11 mouse cellular contexts compared by ENCODE assay signal in the genomic region with DNA sequence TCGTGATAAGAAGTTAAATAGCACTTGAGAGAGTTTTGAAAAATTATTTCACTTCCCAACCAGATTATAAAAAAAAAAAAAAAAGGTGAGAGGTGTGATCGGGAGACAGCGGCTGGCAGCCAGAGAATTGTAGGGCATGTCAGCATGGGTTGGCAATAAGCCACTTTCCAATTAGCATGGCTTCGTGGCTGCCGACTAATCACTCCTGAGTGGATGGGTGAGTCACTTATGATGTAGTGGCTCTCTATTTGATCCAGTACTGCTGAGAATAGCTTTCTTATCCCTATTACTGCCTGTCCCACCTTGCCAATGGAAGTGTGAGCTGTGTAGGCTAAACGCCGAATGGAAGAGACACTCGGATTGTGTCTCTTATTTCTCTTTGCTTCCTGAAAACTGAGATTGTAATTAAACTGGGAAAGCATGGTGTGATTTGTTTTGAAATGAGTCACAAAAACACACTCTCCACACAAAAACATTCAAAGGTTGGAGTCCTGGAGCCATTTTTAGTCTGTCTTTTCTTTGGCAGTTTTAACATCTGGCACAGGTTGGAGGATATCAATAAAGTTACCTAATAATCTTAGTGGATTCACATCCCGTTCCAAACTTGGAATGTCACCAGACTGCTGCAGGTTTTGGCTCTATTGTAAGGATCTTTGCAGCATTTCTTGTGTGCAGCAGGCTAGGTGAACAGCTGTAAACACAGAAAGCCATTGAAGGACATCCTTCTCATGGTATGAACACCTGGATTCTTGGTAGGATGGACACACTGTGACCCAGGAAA.
A peak's percentile ranks its signal among the peaks of the same experiment; 100 is the strongest.
DNase-seq lines count a peak whose midpoint lies in the region; ATAC-seq and TF ChIP-seq lines count a peak whose summit lies in the region.
"Had no signal": no experiment of that assay in that cellular context is flagged by ENCODE, and none has a peak within 500 bp of the region (broad histone marks: within the 10 kb centered on the region; RNA-seq: fewer than 3 reads in every experiment).

No protein-coding gene starts in this region.

- peak; percentile 35 for DNase-seq in lung, postnatal 0 days (ENCODE audit: low spot score)
- no peak for DNase-seq in lung, postnatal 4 days
- DNase-seq in cerebellum, adult 11-12 months, result peak; percentile 63
- no peak for DNase-seq in frontal cortex, postnatal 10 days (ENCODE audit: low spot score in 2 of 2)
- no peak for DNase-seq in layer of hippocampus, postnatal 25 days (ENCODE audit: extremely low spot score in 1 of 2, low spot score in 1 of 2)
- DNase-seq: layer of hippocampus, postnatal 36 days had no signal

- no peak overlapping the region for H3K27ac ChIP-seq in lung, postnatal 0 days (ENCODE audit: low read length)
- peak overlapping the region; percentile 58 for H3K27ac ChIP-seq in forebrain, embryonic 15.5 days (replicated peaks)
- peak overlapping the region; percentile 18; the same call in 1 of the 2 replicates for H3K27ac ChIP-seq in midbrain, embryonic 16.5 days (ENCODE audit: low read length)

- 49% methylated on average over 9 of the region's 9 CpGs for WGBS in lung, postnatal 0 days
- 12% methylated on average over 9 of the region's 9 CpGs for WGBS in forebrain, embryonic 15.5 days
- WGBS in midbrain, embryonic 16.5 days, result 51% methylated on average over 9 of the region's 9 CpGs

- TF ChIP-seq CTCF in lung, postnatal 0 days (IDR thresholded peaks at IDR 0.05), result no peak

- H3K4me1 ChIP-seq in lung, postnatal 0 days (ENCODE audit: insufficient read depth, low read depth, low read length), result 0 out of 2 replicates have a peak, but pooled peaks cover 3% of the 10 kb centered on the region
- H3K4me1 ChIP-seq in forebrain, embryonic 15.5 days, result peaks cover 49% of the 10 kb centered on the region
- H3K4me1 ChIP-seq in midbrain, embryonic 16.5 days (ENCODE audit: control insufficient read depth, insufficient read depth, low read length), result peaks cover 31% of the 10 kb centered on the region

- no peaks in the 10 kb centered on the region for H3K27me3 ChIP-seq in lung, postnatal 0 days (replicated peaks; ENCODE audit: insufficient read depth, low read length)
- no peaks in the 10 kb centered on the region for H3K27me3 ChIP-seq in forebrain, embryonic 15.5 days
- no peaks in the 10 kb centered on the region for H3K27me3 ChIP-seq in midbrain, embryonic 16.5 days (ENCODE audit: control insufficient read depth, insufficient read depth, low read depth, low read length)
- H3K27me3 ChIP-seq: lung, embryonic 15.5 days had no signal

- peak; percentile 27; the same call in 1 of the 2 replicates for ATAC-seq in lung, postnatal 0 days
- peak; percentile 47 for ATAC-seq in forebrain, embryonic 15.5 days (replicated peaks)
- ATAC-seq in midbrain, embryonic 16.5 days, result no peak
- no peak for ATAC-seq in frontal cortex, adult (ENCODE audit: low TSS enrichment)
- ATAC-seq: intestine, embryonic 16.5 days had no signal

- no peak for TF ChIP-seq EP300 in lung, postnatal 0 days (IDR thresholded peaks at IDR 0.05)

- H3K9ac ChIP-seq in lung, postnatal 0 days (replicated peaks; ENCODE audit: low read depth), result no peak overlapping the region
- H3K9ac ChIP-seq in forebrain, embryonic 15.5 days (replicated peaks), result no peak overlapping the region
- no peak overlapping the region for H3K9ac ChIP-seq in midbrain, embryonic 16.5 days (ENCODE audit: low read depth, low read length)
- H3K9ac ChIP-seq: lung, embryonic 15.5 days had no signal

- no peak overlapping the region for H3K4me2 ChIP-seq in lung, postnatal 0 days (replicated peaks; ENCODE audit: low read depth, low read length)
- no peak overlapping the region for H3K4me2 ChIP-seq in forebrain, embryonic 15.5 days (replicated peaks)
- no peak overlapping the region for H3K4me2 ChIP-seq in midbrain, embryonic 16.5 days (ENCODE audit: low read length)
- H3K4me2 ChIP-seq: lung, embryonic 15.5 days had no signal

- no peak overlapping the region for H3K4me3 ChIP-seq in lung, postnatal 0 days (ENCODE audit: low read depth, low read length)
- H3K4me3 ChIP-seq in forebrain, embryonic 15.5 days, result no peak overlapping the region
- H3K4me3 ChIP-seq in midbrain, embryonic 16.5 days (ENCODE audit: low read depth, low read length), result no peak overlapping the region
- H3K4me3 ChIP-seq: lung, embryonic 15.5 days had no signal

- H3K9me3 ChIP-seq in lung, postnatal 0 days (ENCODE audit: low read length), result no peaks in the 10 kb centered on the region
- H3K9me3 ChIP-seq in forebrain, embryonic 15.5 days, result no peaks in the 10 kb centered on the region
- H3K9me3 ChIP-seq in midbrain, embryonic 16.5 days (replicated peaks; ENCODE audit: control insufficient read depth, low read length, poor library complexity, severe bottlenecking), result no peaks in the 10 kb centered on the region
- H3K9me3 ChIP-seq: lung, embryonic 15.5 days had no signal

- no peaks in the 10 kb centered on the region for H3K36me3 ChIP-seq in lung, postnatal 0 days (ENCODE audit: insufficient read depth, low read length)
- H3K36me3 ChIP-seq in forebrain, embryonic 15.5 days, result no peaks in the 10 kb centered on the region
- no peaks in the 10 kb centered on the region for H3K36me3 ChIP-seq in midbrain, embryonic 16.5 days (ENCODE audit: control insufficient read depth, insufficient read depth, low read length)
- H3K36me3 ChIP-seq: lung, embryonic 15.5 days had no signal

Comparison
In these comparisons a context has a peak if more than half of its experiments do, and no peak if none do; other contexts are left out.
1. DNase-seq: peak in lung, postnatal 0 days (single experiment) and cerebellum, adult 11-12 months (single experiment); none in lung, postnatal 4 days (0 of 2), frontal cortex, postnatal 10 days (0 of 2) and layer of hippocampus, postnatal 25 days (0 of 2).
2. ATAC-seq: peak in lung, postnatal 0 days (single experiment) and forebrain, embryonic 15.5 days (single experiment); none in midbrain, embryonic 16.5 days (single experiment) and frontal cortex, adult (single experiment).